Mouse (Mus musculus) C2C12 (cell line): Measurements from ENCODE around the gene Pmepa1.
A peak's percentile ranks its signal among the peaks of the same experiment; 100 is the strongest.

Experiments
- CTCF ChIP-seq: IDR thresholded peaks from one replicate; pipeline ENCODE4 v1.5.1; 2011; ENCODE audit not compliant: control insufficient read depth, insufficient read depth, insufficient read length
- FOSL1 ChIP-seq: IDR thresholded peaks from one replicate; pipeline ENCODE4 v1.8.0; 2011; ENCODE audit warnings: mild to moderate bottlenecking, low read length; ENCODE audit not compliant: poor library complexity, insufficient read depth, severe bottlenecking
- MYOG ChIP-seq: IDR thresholded peaks from one replicate; pipeline ENCODE4 v1.6.1; 2011; ENCODE audit not compliant: control insufficient read depth, insufficient read length; ENCODE audit errors: extremely low read depth
- USF1 ChIP-seq: IDR thresholded peaks from one replicate; pipeline ENCODE4 v1.6.1; 2011; ENCODE audit warnings: low read depth, mild to moderate bottlenecking, control low read depth, moderate library complexity

DNA sequence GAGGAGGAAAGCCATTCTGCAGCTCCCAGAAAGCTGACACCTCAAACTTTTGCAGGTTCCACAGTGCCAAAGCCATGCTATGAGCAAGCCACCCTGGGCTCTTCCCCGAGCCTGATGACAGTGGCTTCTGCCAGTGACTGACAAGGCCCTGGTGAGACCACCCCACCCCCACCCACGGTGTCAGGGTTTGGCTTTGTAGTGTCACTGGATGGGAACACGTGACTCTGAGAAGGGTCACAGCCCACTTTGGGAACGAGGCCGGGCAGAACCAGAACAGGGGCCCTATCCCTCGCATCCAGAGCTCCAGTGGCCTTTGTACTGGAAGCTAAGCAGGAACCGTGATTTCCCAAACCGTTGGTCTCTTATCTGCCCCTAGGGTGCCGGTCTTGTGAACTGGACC, 6.1 kb downstream of the Pmepa1 start:
- TF ChIP-seq USF1 (peak; percentile 40), CTCF (no peak), FOSL1 (no peak), MYOG (no peak)
